Mouse (Mus musculus) small intestine, adult 2 months (tissue): ENCODE results near the gene Slc2a4.

Source experiments
- CTCF ChIP-seq: fragments of 200-500 bp; IDR thresholded peaks from 2 replicates; pipeline ENCODE4 v1.5.1; 2012; ENCODE audit warnings: low read depth, mild to moderate bottlenecking, control low read depth, inconsistent platforms, low read length, moderate library complexity, mixed read lengths; ENCODE audit not compliant: insufficient replicate concordance, insufficient read length; ENCODE audit errors: extremely low read depth
- POLR2A ChIP-seq: fragments of 200-500 bp; IDR thresholded peaks from 2 replicates; pipeline ENCODE4 v1.6.1; 2012; ENCODE audit warnings: low read depth, mild to moderate bottlenecking, control low read depth, inconsistent platforms, low read length, moderate library complexity

DNA sequence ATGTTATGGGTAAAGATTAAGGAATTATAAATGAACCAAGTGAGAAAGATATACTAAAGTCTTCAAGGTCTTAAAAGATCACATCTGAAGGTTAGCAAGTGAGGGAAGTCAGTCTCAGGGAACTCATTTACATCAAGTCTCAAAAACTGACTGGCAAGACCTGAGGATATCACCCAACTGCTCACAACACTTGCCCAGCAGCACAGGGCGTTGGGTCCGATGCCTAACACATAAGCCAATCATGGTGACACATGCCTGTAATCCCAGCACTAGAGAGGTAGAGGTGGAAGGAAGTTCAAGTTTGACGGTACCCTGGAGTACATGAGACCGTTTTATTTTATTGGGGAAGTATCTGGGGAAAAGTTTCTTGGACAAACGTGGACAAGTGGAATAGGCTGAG, 29.9 kb downstream of the Slc2a4 start:
- no peak for TF ChIP-seq CTCF
- no peak for TF ChIP-seq POLR2A
